Comparison of ENCODE assay signal across 26 mouse cellular contexts in the genomic region with DNA sequence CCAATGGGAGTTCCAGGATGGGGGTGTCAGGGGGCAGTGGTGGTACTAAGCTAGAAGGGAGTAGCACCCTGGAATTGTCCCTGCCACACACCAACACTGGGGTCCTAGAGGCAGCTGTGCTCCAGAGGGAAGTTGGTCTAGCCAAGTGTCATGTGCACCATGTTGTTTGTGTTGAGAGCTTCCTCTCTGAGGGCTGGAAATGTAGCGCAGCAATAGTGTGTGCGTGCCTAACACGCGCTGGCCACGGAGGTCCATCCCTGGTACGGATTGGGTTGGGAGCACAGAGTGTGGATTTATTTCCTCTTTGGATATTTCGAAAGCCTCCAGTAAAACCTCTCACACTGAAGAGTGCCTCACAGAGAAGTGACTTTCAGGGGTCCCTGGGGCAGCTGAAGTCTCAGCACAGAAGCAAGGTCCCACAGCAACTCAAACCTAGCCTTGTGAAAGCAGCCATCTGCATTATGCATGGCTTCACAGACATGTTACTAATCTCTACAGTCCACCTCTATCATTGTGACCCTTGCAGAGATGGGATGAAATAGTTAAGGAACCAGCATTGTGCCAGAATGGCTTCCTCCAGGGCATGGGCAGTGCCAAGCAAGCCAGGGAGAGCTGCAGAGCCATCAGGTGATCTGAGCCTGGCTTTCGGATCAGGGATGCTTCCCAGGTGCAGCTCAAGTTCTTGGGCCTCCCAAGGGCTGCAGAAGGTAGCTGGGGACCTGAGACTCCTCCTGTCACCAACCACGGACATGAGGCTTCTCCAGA. TPM values are rescaled to one million over a fixed set of nuclear protein-coding genes. Genes with fewer than 3 reads are reported as not detected.
DNase-seq lines count a peak whose midpoint lies in the region; ATAC-seq and TF ChIP-seq lines count a peak whose summit lies in the region.
"Had no signal": no experiment of that assay in that cellular context is flagged by ENCODE, and none has a peak within 500 bp of the region (broad histone marks: within the 10 kb centered on the region; RNA-seq: fewer than 3 reads in every experiment).

No protein-coding gene starts in this region.

- H3K27ac ChIP-seq in gastrocnemius, adult 2 months, result peak overlapping the region; percentile 92
- peak overlapping the region; percentile 93 for H3K27ac ChIP-seq in heart, embryonic 15.5 days
- peak overlapping the region; percentile 74; the same call in 1 of the 2 replicates for H3K27ac ChIP-seq in limb, embryonic 15.5 days
- no peak overlapping the region for H3K27ac ChIP-seq in limb, embryonic 10.5 days
- H3K27ac ChIP-seq in macrophage, result peak overlapping the region; percentile 94
- H3K27ac ChIP-seq: forebrain, embryonic 15.5 days; hindbrain, embryonic 14.5 days; kidney, embryonic 15.5 days had no signal

- TF ChIP-seq CTCF in gastrocnemius, adult 2 months (IDR thresholded peaks at IDR 0.05), result no peak

- H3K36me3 ChIP-seq in heart, embryonic 15.5 days, result no peaks in the 10 kb centered on the region
- H3K36me3 ChIP-seq in limb, embryonic 15.5 days, result 0 out of 2 replicates have a peak, but pooled peaks cover 2% of the 10 kb centered on the region
- no peaks in the 10 kb centered on the region for H3K36me3 ChIP-seq in limb, embryonic 10.5 days
- peaks cover 9% of the 10 kb centered on the region; the same call in 1 of the 2 replicates for H3K36me3 ChIP-seq in macrophage (ENCODE audit: inconsistent target)
- H3K36me3 ChIP-seq: forebrain, embryonic 15.5 days; kidney, embryonic 15.5 days had no signal

- peak overlapping the region; percentile 76 for H3K4me2 ChIP-seq in heart, embryonic 15.5 days
- no peak overlapping the region for H3K4me2 ChIP-seq in limb, embryonic 15.5 days
- H3K4me2 ChIP-seq: forebrain, embryonic 15.5 days; hindbrain, embryonic 14.5 days; liver, embryonic 11.5 days had no signal

- intact Hi-C loops in gastrocnemius, adult 2 months (cut with DNase I), result no loop called here
- intact Hi-C loops in heart, postnatal 10 days (cut with DNase I), result no loop called here

- WGBS in heart, embryonic 15.5 days, result 94% methylated on average over 9 of the region's 9 CpGs
- 88% methylated on average over 9 of the region's 9 CpGs for WGBS in limb, embryonic 15.5 days
- 91% methylated on average over 9 of the region's 9 CpGs for WGBS in limb, embryonic 10.5 days
- WGBS in macrophage (ENCODE audit: missing documents), result 52% methylated on average over 9 of the region's 9 CpGs

- 0 out of 2 replicates have a peak overlapping the region, but pooled peaks have one; percentile 5 for H3K9ac ChIP-seq in heart, embryonic 15.5 days
- H3K9ac ChIP-seq in limb, embryonic 15.5 days, result no peak overlapping the region
- H3K9ac ChIP-seq: forebrain, embryonic 15.5 days; hindbrain, embryonic 14.5 days; kidney, embryonic 15.5 days had no signal

- H3K27me3 ChIP-seq in heart, embryonic 15.5 days, result no peaks in the 10 kb centered on the region
- no peaks in the 10 kb centered on the region for H3K27me3 ChIP-seq in limb, embryonic 15.5 days
- peaks cover 40% of the 10 kb centered on the region for H3K27me3 ChIP-seq in limb, embryonic 10.5 days (ENCODE audit: low read depth, poor library complexity, severe bottlenecking)
- H3K27me3 ChIP-seq: forebrain, embryonic 15.5 days; kidney, embryonic 15.5 days had no signal

- H3K4me1 ChIP-seq in heart, embryonic 15.5 days (replicated peaks), result peaks cover 78% of the 10 kb centered on the region
- peaks cover 81% of the 10 kb centered on the region for H3K4me1 ChIP-seq in limb, embryonic 15.5 days
- H3K4me1 ChIP-seq in limb, embryonic 10.5 days, result peaks cover 37% of the 10 kb centered on the region

- DNase-seq in gastrocnemius, adult 2 months, result no peak
- no peak for DNase-seq in gastrocnemius, adult 8-10 months (ENCODE audit: low spot score in 2 of 2)
- no peak for DNase-seq in heart, postnatal 10 days
- no peak for DNase-seq in limb, embryonic 10.5 days (ENCODE audit: low spot score)
- no peak for DNase-seq in lung, postnatal 25 days (ENCODE audit: low spot score)
- DNase-seq: adrenal gland, postnatal 25 days; cerebellum, postnatal 25 days; embryo, embryonic 11 days; left cerebral cortex, postnatal 4 days; lung, adult 18-20 months; lung, postnatal 14 days; thymus, postnatal 36 days had no signal

- peak overlapping the region; percentile 92 for H3K4me3 ChIP-seq in gastrocnemius, adult 2 months
- H3K4me3 ChIP-seq in heart, embryonic 15.5 days, result peak overlapping the region; percentile 92; the same call in 1 of the 2 replicates
- no peak overlapping the region for H3K4me3 ChIP-seq in limb, embryonic 15.5 days
- no peak overlapping the region for H3K4me3 ChIP-seq in limb, embryonic 10.5 days
- no peak overlapping the region for H3K4me3 ChIP-seq in macrophage (ENCODE audit: inconsistent target)
- H3K4me3 ChIP-seq: forebrain, embryonic 15.5 days; kidney, embryonic 15.5 days had no signal

- H3K79me2 ChIP-seq in macrophage (ENCODE audit: inconsistent target), result peaks cover 73% of the 10 kb centered on the region

- no peak for ATAC-seq in heart, embryonic 15.5 days (replicated peaks; ENCODE audit: insufficient number of reproducible peaks, insufficient read depth, low FRiP score, low read depth)
- no peak for ATAC-seq in limb, embryonic 15.5 days (ENCODE audit: insufficient number of reproducible peaks, low FRiP score, low TSS enrichment, low read depth)
- ATAC-seq: forebrain, embryonic 15.5 days had no signal

- H3K9me3 ChIP-seq in heart, embryonic 15.5 days (replicated peaks), result no peaks in the 10 kb centered on the region
- no peaks in the 10 kb centered on the region for H3K9me3 ChIP-seq in limb, embryonic 15.5 days
- H3K9me3 ChIP-seq in limb, embryonic 10.5 days (replicated peaks), result no peaks in the 10 kb centered on the region
- H3K9me3 ChIP-seq: forebrain, embryonic 15.5 days; kidney, embryonic 15.5 days had no signal

RNA-seq across cellular contexts. Expression of gene Rab11fip5, which starts 3.6 kb away (rescaled TPM):
- 10 to 100 TPM; 24.2 to 28.2 TPM for total RNA-seq in gastrocnemius, adult 2 months (2021)
- total RNA-seq in gastrocnemius, adult 8-10 months (2022), result 10 to 100 TPM; 23.8 to 35.6 (median 30.0) TPM
- polyA plus RNA-seq in heart, embryonic 15.5 days (2015; fragmentation: Nextera tagmentation; extraction: Ambion mirVana), result 42.3 and 45.3 TPM in 2 replicates
- 10 to 100 TPM; 65.4 to 73.1 TPM for total RNA-seq in heart, postnatal 10 days (2021)
- polyA plus RNA-seq in limb, embryonic 15.5 days (2015; fragmentation: Nextera tagmentation; extraction: Ambion mirVana), result 21.7 and 24.8 TPM in 2 replicates
- 3.2 and 4.3 TPM in 2 replicates for polyA plus RNA-seq in limb, embryonic 10.5 days (2016; fragmentation: Nextera tagmentation; extraction: Ambion mirVana)
- 10 to 100 TPM in 24 of 26 experiments, 1 to 10 TPM in 2; 4.5 to 67.9 (median 27.2) TPM for total RNA-seq in macrophage (2018; cell fraction: chromatin; rRNA removed)
- total RNA-seq in macrophage (2018; cell fraction: cytosol; rRNA removed), result 100 to 1,000 TPM in 1 of 26 experiments, 10 to 100 TPM in 25; 23.9 to 104 (median 44.7) TPM
- total RNA-seq in macrophage (2018; cell fraction: nucleus; rRNA removed), result 10 to 100 TPM; 15.6 to 85.3 (median 32.2) TPM
- polyA plus RNA-seq in macrophage (2018), result 38.4 to 80.5 TPM (median 38.6 TPM) in 3 replicates

RNA-seq across cellular contexts. Expression of gene Sfxn5, which starts 37.6 kb away (rescaled TPM):
- total RNA-seq in gastrocnemius, adult 2 months (2021), result 1 to 10 TPM; 5.9 to 7.3 TPM
- total RNA-seq in gastrocnemius, adult 8-10 months (2022), result 1 to 10 TPM; 4.2 to 6.0 (median 5.5) TPM
- polyA plus RNA-seq in heart, embryonic 15.5 days (2015; fragmentation: Nextera tagmentation; extraction: Ambion mirVana), result 3.7 and 4.9 TPM in 2 replicates
- 1 to 10 TPM; 3.1 to 6.0 TPM for total RNA-seq in heart, postnatal 10 days (2021)
- 6.3 and 7.1 TPM in 2 replicates for polyA plus RNA-seq in limb, embryonic 15.5 days (2015; fragmentation: Nextera tagmentation; extraction: Ambion mirVana)
- polyA plus RNA-seq in limb, embryonic 10.5 days (2016; fragmentation: Nextera tagmentation; extraction: Ambion mirVana), result 6.4 and 6.5 TPM in 2 replicates
- total RNA-seq in macrophage (2018; cell fraction: chromatin; rRNA removed), result 10 to 100 TPM in 25 of 26 experiments, 1 to 10 TPM in 1; 6.3 to 87.7 (median 36.8) TPM
- total RNA-seq in macrophage (2018; cell fraction: cytosol; rRNA removed), result 10 to 100 TPM in 12 of 26 experiments, 1 to 10 TPM in 14; 3.5 to 20.3 (median 7.5) TPM
- total RNA-seq in macrophage (2018; cell fraction: nucleus; rRNA removed), result 10 to 100 TPM in 24 of 26 experiments, 1 to 10 TPM in 2; 6.9 to 51.7 (median 23.0) TPM
- polyA plus RNA-seq in macrophage (2018), result 3.8 to 11.4 TPM (median 5.9 TPM) in 3 replicates

RNA-seq across cellular contexts. Expression of gene Noto, which starts 52.8 kb away (rescaled TPM):
- not detected for total RNA-seq in gastrocnemius, adult 2 months (2021)
- not detected for total RNA-seq in gastrocnemius, adult 8-10 months (2022)
- polyA plus RNA-seq in heart, embryonic 15.5 days (2015; fragmentation: Nextera tagmentation; extraction: Ambion mirVana), result 0.15 TPM in 1 of 2 replicates, not detected in the other
- not detected for total RNA-seq in heart, postnatal 10 days (2021)
- not detected in 2 replicates for polyA plus RNA-seq in limb, embryonic 15.5 days (2015; fragmentation: Nextera tagmentation; extraction: Ambion mirVana)
- polyA plus RNA-seq in limb, embryonic 10.5 days (2016; fragmentation: Nextera tagmentation; extraction: Ambion mirVana), result not detected in 2 replicates
- not detected for total RNA-seq in macrophage (2018; cell fraction: chromatin; rRNA removed)
- not detected for total RNA-seq in macrophage (2018; cell fraction: cytosol; rRNA removed)
- not detected for total RNA-seq in macrophage (2018; cell fraction: nucleus; rRNA removed)
- not detected in 3 replicates for polyA plus RNA-seq in macrophage (2018)
- total RNA-seq: adrenal gland, postnatal 25 days; CH12.LX; gastrocnemius, postnatal 4 days; left cerebral cortex, postnatal 4 days; MEL had no signal
- polyA plus RNA-seq: embryonic facial prominence, embryonic 14.5 days; forebrain, embryonic 15.5 days; hindbrain, embryonic 14.5 days; intestine, embryonic 14.5 days; kidney, embryonic 15.5 days; large intestine, adult 2 months; liver, embryonic 11.5 days; neural tube, embryonic 11.5 days had no signal

Comparison
In these comparisons a context has a peak if more than half of its experiments do, and no peak if none do; other contexts are left out.
1. H3K4me3 ChIP-seq: peak in gastrocnemius, adult 2 months (single experiment) and heart, embryonic 15.5 days (single experiment); none in limb, embryonic 15.5 days (single experiment), limb, embryonic 10.5 days (single experiment) and macrophage (single experiment).